Mouse (Mus musculus): ENCODE measurements around the gene Spam1. TPM values are rescaled to one million over a fixed set of nuclear protein-coding genes. Genes with fewer than 3 reads are reported as not detected.

Spam1 gene
- not detected in 2 replicates for polyA plus RNA-seq (2016; fragmentation: Nextera tagmentation; extraction: Ambion mirVana)

DNA sequence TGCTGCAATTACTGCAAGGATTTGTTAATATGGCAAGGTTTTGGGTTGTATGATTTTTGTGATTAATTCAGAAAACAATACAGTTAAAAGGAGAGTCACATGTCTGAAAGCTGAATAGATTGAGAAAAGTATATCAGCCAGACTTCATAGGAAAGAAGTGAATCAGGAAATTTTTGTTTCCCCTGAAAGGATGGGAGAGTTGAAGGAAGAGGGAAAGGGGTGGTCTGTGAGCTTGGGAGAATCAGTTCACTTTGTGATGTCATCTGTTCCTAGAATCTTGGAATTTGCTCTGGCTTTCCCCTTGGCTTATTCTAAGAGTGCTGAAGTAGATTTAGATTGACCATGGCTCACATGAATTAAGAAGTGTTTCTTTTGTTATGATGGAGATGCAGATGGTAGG, at the start of gene Spam1:
TSS of gene Spam1 (plus strand) at position 301 of the 400 bp plus-strand sequence.
- Histone ChIP-seq H3K9ac (no peak within 1 kb of the TSS), H3K4me1 (no peaks in the 10 kb centered on the region), H3K27me3 (no peaks in the 10 kb centered on the region), H3K9me3 (no peaks in the 10 kb centered on the region), H3K36me3 (replicated peaks) (no peaks in the 10 kb centered on the region), H3K4me2 (no peak within 1 kb of the TSS), H3K4me3 (replicated peaks) (no peak within 1 kb of the TSS), H3K27ac (no peak within 1 kb of the TSS)
- no peak for ATAC-seq (ENCODE audit: low FRiP score)

DNA sequence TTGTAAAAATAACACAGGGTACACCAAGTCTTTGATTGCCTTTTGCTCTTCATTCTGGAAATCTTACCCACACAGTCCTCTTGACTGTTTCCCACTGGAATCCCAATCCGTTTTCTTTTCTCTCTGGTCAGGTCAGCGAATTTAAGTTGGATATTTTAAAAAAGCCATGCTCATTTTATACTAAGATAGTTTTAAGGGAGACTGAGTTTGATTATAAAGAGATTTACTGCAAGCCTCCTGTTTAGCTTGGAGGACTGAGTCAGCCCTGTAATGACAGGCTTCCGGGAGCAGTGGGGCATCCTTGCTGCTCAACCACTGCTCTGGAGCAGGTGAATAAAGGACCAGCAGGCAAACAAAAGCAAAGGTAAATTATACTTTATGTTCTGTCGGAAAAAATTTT, 43.0 kb upstream of the Spam1 start, which contains the start of gene Hyal4:
TSS of gene Hyal4 (plus strand) at position 301 of the 400 bp plus-strand sequence.
- ATAC-seq (ENCODE audit: low FRiP score), result no peak
- H3K4me2 ChIP-seq, result no peak within 1 kb of the TSS
- H3K4me1 ChIP-seq, result no peaks in the 10 kb centered on the region
- H3K9me3 ChIP-seq, result no peaks in the 10 kb centered on the region
- H3K36me3 ChIP-seq (replicated peaks), result no peaks in the 10 kb centered on the region
- no peak within 1 kb of the TSS for H3K4me3 ChIP-seq (replicated peaks)
- 88% methylated on average over 4 of the region's 4 CpGs for WGBS
- H3K9ac ChIP-seq, result no peak within 1 kb of the TSS
- H3K27ac ChIP-seq, result no peak within 1 kb of the TSS
- no peaks in the 10 kb centered on the region for H3K27me3 ChIP-seq

DNA sequence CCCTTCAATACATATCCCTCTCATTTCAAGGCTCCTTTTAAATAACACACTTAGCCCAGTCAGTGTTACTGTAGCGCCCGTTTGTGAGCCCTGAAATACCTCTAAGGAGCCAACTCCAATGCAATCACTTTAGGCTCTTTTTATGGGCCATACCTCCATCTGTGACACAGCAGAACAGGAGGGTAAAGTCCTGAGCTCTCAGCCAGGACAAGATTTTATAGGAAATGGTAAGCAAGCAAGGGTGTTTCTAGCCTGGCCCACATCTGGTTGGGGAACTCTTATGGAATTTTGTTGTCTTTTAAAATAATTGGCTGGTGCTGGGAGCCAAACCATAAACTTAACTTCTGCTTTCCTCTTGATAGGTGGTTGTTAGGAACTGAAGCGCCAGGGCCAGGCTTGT, 31.7 kb upstream of the Spam1 start:
- Histone ChIP-seq H3K9ac (no peak overlapping the region), H3K4me3 (replicated peaks) (no peak overlapping the region), H3K4me2 (no peak overlapping the region), H3K27ac (no peak overlapping the region), H3K36me3 (replicated peaks) (no peaks in the 10 kb centered on the region), H3K4me1 (no peaks in the 10 kb centered on the region), H3K27me3 (no peaks in the 10 kb centered on the region), H3K9me3 (no peaks in the 10 kb centered on the region)
- ATAC-seq (ENCODE audit: low FRiP score), result no peak
- 88% methylated on average over 3 of the region's 3 CpGs for WGBS

DNA sequence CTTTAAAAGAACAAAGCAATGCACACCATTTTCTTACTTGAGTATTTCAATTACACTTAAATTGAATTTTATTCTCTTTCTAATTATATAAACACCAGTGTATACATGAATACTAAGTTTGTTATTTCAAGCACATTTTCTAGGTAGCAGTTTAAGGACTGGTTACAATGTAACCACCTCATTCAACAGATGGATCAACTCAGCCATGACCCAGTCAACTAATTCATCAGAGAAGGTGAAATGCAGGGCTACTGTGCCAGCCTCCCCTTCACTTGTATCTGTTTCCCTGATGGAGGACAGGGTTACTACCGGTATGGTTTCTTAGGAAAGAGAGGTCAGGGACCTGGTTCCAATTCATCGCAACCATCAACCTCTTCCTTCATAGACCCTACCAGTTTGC, 24.7 kb upstream of the Spam1 start:
- no peak overlapping the region for H3K4me3 ChIP-seq (replicated peaks)
- no peak for ATAC-seq (ENCODE audit: low FRiP score)
- no peak overlapping the region for H3K27ac ChIP-seq
- no peaks in the 10 kb centered on the region for H3K9me3 ChIP-seq
- no peaks in the 10 kb centered on the region for H3K4me1 ChIP-seq
- WGBS, result 83% methylated on average over 2 of the region's 2 CpGs
- H3K27me3 ChIP-seq, result no peaks in the 10 kb centered on the region
- no peak overlapping the region for H3K9ac ChIP-seq
- no peak overlapping the region for H3K4me2 ChIP-seq
- H3K36me3 ChIP-seq (replicated peaks), result no peaks in the 10 kb centered on the region

DNA sequence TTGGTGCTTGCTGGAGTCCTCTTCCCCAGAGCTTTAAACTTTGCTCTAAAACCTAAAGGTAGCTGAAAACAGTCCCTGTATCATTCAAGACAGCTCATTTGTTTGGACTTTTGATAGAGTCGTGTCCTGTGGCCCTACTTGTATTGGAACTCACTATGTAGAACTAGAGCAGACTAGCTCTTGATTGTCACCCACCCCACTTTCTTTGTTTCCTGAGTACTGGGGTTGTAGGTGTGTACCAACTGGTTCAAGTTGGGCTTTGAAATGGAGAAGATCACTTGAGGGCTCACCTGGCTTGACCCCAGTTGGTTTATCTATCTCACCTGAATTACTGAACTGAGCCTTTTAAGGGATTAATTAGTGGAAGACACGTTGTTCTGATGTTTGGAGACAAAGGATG, 11.8 kb upstream of the Spam1 start:
- ATAC-seq (ENCODE audit: low FRiP score), result no peak
- Histone ChIP-seq H3K4me3 (replicated peaks) (no peak overlapping the region), H3K9me3 (no peaks in the 10 kb centered on the region), H3K4me2 (no peak overlapping the region), H3K27ac (no peak overlapping the region), H3K27me3 (no peaks in the 10 kb centered on the region), H3K9ac (no peak overlapping the region), H3K36me3 (replicated peaks) (no peaks in the 10 kb centered on the region), H3K4me1 (no peaks in the 10 kb centered on the region)
- 58% methylated on average over 2 of the region's 2 CpGs for whole genome bisulfite sequencing

DNA sequence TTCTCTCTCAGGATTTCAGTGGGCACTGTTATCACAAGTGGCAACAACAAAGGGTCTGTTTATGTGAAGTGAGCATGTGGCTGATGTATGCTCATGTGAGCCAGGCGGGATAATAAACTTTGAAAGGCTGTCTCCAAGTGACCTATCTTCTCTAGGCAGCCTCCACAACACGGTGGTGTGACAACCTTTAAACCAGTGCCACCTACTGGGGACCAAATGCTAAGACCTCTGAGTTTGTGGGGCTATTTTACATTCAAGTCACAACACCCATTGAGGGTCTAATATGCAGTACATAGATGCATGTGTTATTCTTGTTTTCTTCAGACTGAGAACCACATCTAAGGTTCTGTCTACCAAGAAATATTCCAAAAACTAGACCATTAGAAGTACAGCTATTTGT, 31.1 kb downstream of the Spam1 start:
- Histone ChIP-seq H3K4me3 (replicated peaks) (no peak overlapping the region), H3K4me1 (no peaks in the 10 kb centered on the region), H3K9ac (no peak overlapping the region), H3K27ac (no peak overlapping the region), H3K36me3 (replicated peaks) (no peaks in the 10 kb centered on the region), H3K27me3 (no peaks in the 10 kb centered on the region), H3K4me2 (no peak overlapping the region), H3K9me3 (no peaks in the 10 kb centered on the region)
- 52% methylated on average over 2 of the region's 2 CpGs for WGBS
- no peak for ATAC-seq (ENCODE audit: low FRiP score)

Other genes starting within 250 kb of the Spam1 start
- gene Lmod2, start 193.4 kb upstream of the Spam1 start, polyA plus RNA-seq (2016; fragmentation: Nextera tagmentation; extraction: Ambion mirVana), result not detected in 2 replicates
- 81.9 and 82.5 TPM in 2 replicates for gene Wasl, start 126.2 kb upstream of the Spam1 start, polyA plus RNA-seq (2016; fragmentation: Nextera tagmentation; extraction: Ambion mirVana)
- gene Hyal6, start 57.9 kb upstream of the Spam1 start, polyA plus RNA-seq (2016; fragmentation: Nextera tagmentation; extraction: Ambion mirVana), result not detected in 2 replicates
- gene Hyal4, start 42.9 kb upstream of the Spam1 start, polyA plus RNA-seq (2016; fragmentation: Nextera tagmentation; extraction: Ambion mirVana), result not detected in 2 replicates
- gene Hyal5, start 66.8 kb downstream of the Spam1 start, polyA plus RNA-seq (2016; fragmentation: Nextera tagmentation; extraction: Ambion mirVana), result not detected in 2 replicates
- 1.7 and 2.4 TPM in 2 replicates for gene Tmem229a, start 165.1 kb downstream of the Spam1 start, polyA plus RNA-seq (2016; fragmentation: Nextera tagmentation; extraction: Ambion mirVana)